ENCODE assay signal across 8 mouse cellular contexts in the genomic region with DNA sequence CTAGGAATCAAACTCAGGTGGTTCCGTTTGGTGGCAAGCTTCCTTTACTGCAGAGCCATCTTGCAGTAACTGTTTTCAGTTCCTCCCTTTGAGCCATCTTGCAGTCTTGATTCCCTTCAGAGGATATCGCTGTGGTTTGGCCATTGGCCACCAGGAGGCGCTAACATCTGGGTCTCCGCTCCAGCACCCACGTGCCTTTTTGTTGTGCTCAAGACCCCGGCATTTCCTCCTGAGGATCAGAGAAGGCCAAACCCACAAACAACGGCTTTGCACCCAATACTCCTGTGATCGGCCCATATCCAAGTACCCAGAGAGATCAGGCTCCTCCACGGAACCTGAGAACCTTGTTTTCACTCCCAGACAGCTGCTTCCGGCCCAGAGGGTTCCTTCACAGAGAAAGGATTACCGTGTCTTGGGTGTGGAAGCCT. TPM values are rescaled to one million over a fixed set of nuclear protein-coding genes. Genes with fewer than 3 reads are reported as not detected.
DNase-seq lines count a peak whose midpoint lies in the region; ATAC-seq lines count a peak whose summit lies in the region.

No protein-coding gene starts in this region.

- ATAC-seq in activated CD4-positive, CD25-positive, alpha-beta regulatory T cell, adult 4 months: peak; percentile 71
- ATAC-seq in megakaryocyte progenitor cell, adult 5-6 weeks (replicated peaks; ENCODE audit: poor library complexity): peak; percentile 96

- intact Hi-C loops in left cerebral cortex, postnatal 10 days (cut with DNase I): no loop called here

- DNase-seq in embryo, embryonic 10 days (ENCODE audit: low spot score): peak; percentile 90
- peak; percentile 93 for DNase-seq in gastrocnemius, postnatal 10 days
- DNase-seq in induced T-regulatory cell, adult 2 months (ENCODE audit: low read depth): peak; percentile 91
- peak; percentile 82 to 91 for DNase-seq in left cerebral cortex, postnatal 10 days (ENCODE audit: extremely low spot score in 1 of 2, low spot score in 2 of 2)
- DNase-seq in right cerebral cortex, postnatal 25 days: peak; percentile 70
- DNase-seq in urinary bladder, postnatal 36 days (ENCODE audit: low spot score in 2 of 2): peak; percentile 79 to 89

RNA-seq across cellular contexts. Expression of gene Mapkapk5, which starts 18.8 kb away (rescaled TPM):
- polyA plus RNA-seq in activated CD4-positive, CD25-positive, alpha-beta regulatory T cell, adult 4 months (2017; shearing (Covaris generic)): 10 to 100 TPM; 23.4 to 26.0 TPM
- 10 to 100 TPM; 64.4 to 72.4 TPM for total RNA-seq in gastrocnemius, postnatal 10 days (2021)
- 10 to 100 TPM; 78.6 to 79.8 TPM for total RNA-seq in left cerebral cortex, postnatal 10 days (2021)
- total RNA-seq in megakaryocyte progenitor cell, adult 5-6 weeks (2015): 102 TPM in 2 replicates
- total RNA-seq in megakaryocyte progenitor cell, adult 5-6 weeks (2017): 115 and 127 TPM in 2 replicates

RNA-seq across cellular contexts. Expression of gene Adam1a, which starts 19.2 kb away (rescaled TPM):
- 1 to 10 TPM in 1 of 2 experiments, under 1 TPM in 1; 0.54 to 1.4 TPM for polyA plus RNA-seq in activated CD4-positive, CD25-positive, alpha-beta regulatory T cell, adult 4 months (2017; shearing (Covaris generic))
- total RNA-seq in gastrocnemius, postnatal 10 days (2021): 1 to 10 TPM; 2.3 to 3.7 TPM
- total RNA-seq in left cerebral cortex, postnatal 10 days (2021): 1 to 10 TPM; 8.1 to 8.2 TPM
- 1.5 and 2.0 TPM in 2 replicates for total RNA-seq in megakaryocyte progenitor cell, adult 5-6 weeks (2015)
- total RNA-seq in megakaryocyte progenitor cell, adult 5-6 weeks (2017): 1.2 and 2.3 TPM in 2 replicates

RNA-seq across cellular contexts. Expression of gene Gm42878, which starts 19.2 kb away (rescaled TPM):
- polyA plus RNA-seq in activated CD4-positive, CD25-positive, alpha-beta regulatory T cell, adult 4 months (2017; shearing (Covaris generic)): not detected
- total RNA-seq in gastrocnemius, postnatal 10 days (2021): not detected
- not detected for total RNA-seq in left cerebral cortex, postnatal 10 days (2021)
- not detected in 2 replicates for total RNA-seq in megakaryocyte progenitor cell, adult 5-6 weeks (2015)
- 0.08 TPM in 1 of 2 replicates, not detected in the other for total RNA-seq in megakaryocyte progenitor cell, adult 5-6 weeks (2017)

RNA-seq across cellular contexts. Expression of gene Aldh2, which starts 29.1 kb away (rescaled TPM):
- 10 to 100 TPM in 1 of 2 experiments, 1 to 10 TPM in 1; 7.1 to 11.2 TPM for polyA plus RNA-seq in activated CD4-positive, CD25-positive, alpha-beta regulatory T cell, adult 4 months (2017; shearing (Covaris generic))
- 100 to 1,000 TPM; 117 to 123 TPM for total RNA-seq in gastrocnemius, postnatal 10 days (2021)
- 10 to 100 TPM; 71.5 to 72.7 TPM for total RNA-seq in left cerebral cortex, postnatal 10 days (2021)
- 96.3 and 108 TPM in 2 replicates for total RNA-seq in megakaryocyte progenitor cell, adult 5-6 weeks (2015)
- total RNA-seq in megakaryocyte progenitor cell, adult 5-6 weeks (2017): 388 and 445 TPM in 2 replicates

RNA-seq across cellular contexts. Expression of gene Acad12, which starts 54.3 kb away (rescaled TPM):
- 1 to 10 TPM; 1.2 TPM for polyA plus RNA-seq in activated CD4-positive, CD25-positive, alpha-beta regulatory T cell, adult 4 months (2017; shearing (Covaris generic))
- 10 to 100 TPM; 10.1 to 10.3 TPM for total RNA-seq in gastrocnemius, postnatal 10 days (2021)
- 1 to 10 TPM; 4.0 to 5.4 TPM for total RNA-seq in left cerebral cortex, postnatal 10 days (2021)
- 4.1 and 4.5 TPM in 2 replicates for total RNA-seq in megakaryocyte progenitor cell, adult 5-6 weeks (2015)
- total RNA-seq in megakaryocyte progenitor cell, adult 5-6 weeks (2017): 1.5 and 4.2 TPM in 2 replicates

Comparison
In these comparisons a context has a peak if more than half of its experiments do, and no peak if none do; other contexts are left out.
1. Peak in every context shown above with its lines: DNase-seq and ATAC-seq.